Mouse (Mus musculus) bone marrow macrophage, adult 2 months (primary cell): ENCODE measurements at regions not wholly inside any gene's neighbourhood (a gene's known extent, or its start where the extent isn't known, plus 50 kb on each side); places are given as distances from the start of the nearest gene placed in this dataset.

Source experiments
- H3K27ac ChIP-seq: 2 replicates; pipeline ENCODE4 v1.5.1; 2012; ENCODE audit warnings: low read depth, low read length; ENCODE audit not compliant: insufficient read depth
- H3K4me1 ChIP-seq: 2 replicates; pipeline ENCODE4 v1.6.1; 2012; ENCODE audit warnings: low read length; ENCODE audit not compliant: control insufficient read depth, insufficient read depth
- H3K4me3 ChIP-seq: 2 replicates; pipeline ENCODE4 v1.5.1; 2012; ENCODE audit warnings: mild to moderate bottlenecking, low read length, moderate library complexity; ENCODE audit not compliant: insufficient read depth
- CTCF ChIP-seq: IDR thresholded peaks from 2 replicates; pipeline ENCODE4 v1.5.1; 2012; ENCODE audit warnings: low read depth, mild to moderate bottlenecking, low read length, moderate library complexity
- POLR2A ChIP-seq: IDR thresholded peaks from 2 replicates; pipeline ENCODE4 v1.6.1; 2012; ENCODE audit warnings: mild to moderate bottlenecking, low read depth, low read length, borderline replicate concordance

DNA sequence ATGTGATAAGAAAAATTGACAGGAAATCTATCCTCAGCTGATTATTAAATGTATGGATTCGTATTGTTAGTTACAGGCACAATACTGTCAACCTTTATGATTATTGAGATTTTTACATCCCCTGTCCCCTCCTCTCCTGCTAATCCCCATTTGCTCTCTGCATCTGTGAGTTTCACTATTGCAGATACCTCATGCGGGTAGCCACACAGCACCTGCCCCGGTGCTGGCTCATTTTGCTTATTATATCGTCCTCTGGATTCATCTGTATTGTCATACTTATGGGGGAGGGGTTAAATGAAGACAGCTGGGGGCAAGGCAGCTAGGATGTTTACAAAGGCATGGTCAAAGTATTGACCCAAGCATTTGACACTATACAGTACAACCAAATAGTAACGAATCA is 197.9 kb upstream of the Npy start:
- no peak for TF ChIP-seq CTCF
- no peak for TF ChIP-seq POLR2A
- no peaks in the 10 kb centered on the region for H3K4me1 ChIP-seq
- H3K27ac ChIP-seq: no peak overlapping the region
- H3K4me3 ChIP-seq: no peak overlapping the region

GRCm38 (mm10) chr6:49633470-49634095 is 188.9 kb upstream of the Npy start:
- TF ChIP-seq CTCF (no peak), POLR2A (no peak)
- Histone ChIP-seq H3K4me1 (peaks cover 9% of the 10 kb centered on the region), H3K27ac (no peak overlapping the region), H3K4me3 (no peak overlapping the region)

GRCm38 (mm10) chr6:49637654-49638053 is 184.9 kb upstream of the Npy start:
- Histone ChIP-seq H3K4me3 (no peak overlapping the region), H3K4me1 (peaks cover 9% of the 10 kb centered on the region), H3K27ac (no peak overlapping the region)
- TF ChIP-seq CTCF: no peak
- TF ChIP-seq POLR2A: no peak

- TF ChIP-seq POLR2A: no peak
- TF ChIP-seq CTCF: no peak
- no peak overlapping the region for H3K27ac ChIP-seq
- H3K4me1 ChIP-seq: peaks cover 2% of the 10 kb centered on the region; the same call in 1 of the 2 replicates
- H3K4me3 ChIP-seq: no peak overlapping the region
Observed at GRCm38 (mm10) chr6:49641256-49641655, 181.3 kb upstream of the Npy start.

DNA sequence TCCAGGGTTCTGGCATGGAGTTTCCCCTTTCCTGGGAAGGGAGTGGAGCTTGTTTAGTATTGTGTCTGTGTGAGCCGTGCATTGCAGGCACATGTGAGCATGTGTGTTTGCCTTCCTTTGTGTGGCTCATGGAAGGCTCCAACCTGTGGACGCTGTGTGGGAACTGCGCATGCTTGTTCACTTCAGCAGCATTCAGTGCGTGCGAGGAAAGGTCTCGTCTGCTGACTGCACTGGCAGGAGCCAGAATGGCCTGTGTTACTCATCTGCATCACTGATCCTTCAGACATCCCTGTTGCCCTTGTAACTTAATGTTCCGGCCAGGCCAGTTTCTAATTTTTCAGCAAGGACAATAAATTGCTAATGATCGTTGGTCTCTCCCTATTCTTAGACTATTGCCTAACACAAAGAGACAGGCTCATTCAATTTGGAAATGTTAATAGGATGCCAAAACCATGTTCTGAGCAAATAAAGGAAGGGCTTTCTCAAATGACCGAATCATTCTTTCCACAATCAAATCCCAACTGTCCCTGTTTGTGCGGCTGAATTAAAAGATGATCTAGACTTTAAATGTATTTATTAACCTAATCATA is 167.9 kb upstream of the Npy start:
- Histone ChIP-seq H3K27ac (no peak overlapping the region), H3K4me3 (no peak overlapping the region), H3K4me1 (peaks cover 24% of the 10 kb centered on the region)
- no peak for TF ChIP-seq POLR2A
- TF ChIP-seq CTCF: no peak

GRCm38 (mm10) chr6:49655241-49655640 is 167.3 kb upstream of the Npy start:
- no peak overlapping the region for H3K4me3 ChIP-seq
- TF ChIP-seq CTCF (no peak), POLR2A (no peak)
- peaks cover 24% of the 10 kb centered on the region for H3K4me1 ChIP-seq
- no peak overlapping the region for H3K27ac ChIP-seq

DNA sequence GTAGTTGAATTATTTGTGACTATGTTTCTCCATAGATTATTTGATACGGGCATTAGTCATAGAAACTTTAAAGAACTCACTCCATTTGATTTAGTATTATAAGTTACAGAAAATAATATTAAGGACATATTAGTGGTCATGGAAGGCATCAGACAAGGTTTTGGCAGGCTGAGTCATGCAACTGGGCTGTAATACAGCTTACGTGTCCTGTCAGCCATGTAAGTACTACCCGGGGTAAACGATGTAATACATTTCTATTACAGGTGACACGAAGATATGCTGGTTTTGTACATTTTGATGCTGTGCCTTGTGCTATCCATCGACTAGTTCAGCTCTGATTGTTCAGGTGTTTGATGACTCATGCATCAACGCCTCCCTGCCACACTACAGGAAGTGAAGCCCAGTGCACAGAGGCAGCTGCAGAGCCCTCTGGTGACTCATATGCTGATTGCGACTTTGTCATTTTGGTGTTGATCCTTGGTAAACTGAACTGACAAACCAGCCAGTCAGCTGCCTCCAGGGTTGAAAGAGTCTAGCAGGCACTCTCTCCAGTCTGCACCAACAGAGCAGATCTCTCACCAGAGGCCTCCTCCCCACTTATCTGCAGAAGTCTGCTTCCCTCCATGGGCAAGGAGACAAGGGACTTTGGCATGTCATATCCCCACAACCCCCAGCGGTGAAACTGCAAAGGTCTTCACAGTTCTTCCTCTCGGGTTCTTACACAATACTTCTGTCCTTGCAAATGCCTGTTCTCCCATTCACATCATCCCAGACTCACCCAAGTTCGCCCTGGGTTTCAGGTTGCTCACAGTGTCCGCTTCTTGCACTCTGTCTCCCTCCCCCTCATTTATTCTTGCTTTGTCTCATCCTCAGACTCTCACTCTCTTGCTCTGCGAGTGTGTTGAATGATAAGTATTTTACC is 165.9 kb upstream of the Npy start:
- H3K4me1 ChIP-seq: peaks cover 17% of the 10 kb centered on the region
- H3K4me3 ChIP-seq: no peak overlapping the region
- TF ChIP-seq CTCF (peak; percentile 32; the same call in 1 of the 2 replicates), POLR2A (no peak)
- peak overlapping the region; percentile 35 for H3K27ac ChIP-seq

- H3K27ac ChIP-seq: no peak overlapping the region
- TF ChIP-seq CTCF (no peak), POLR2A (no peak)
- peaks cover 17% of the 10 kb centered on the region for H3K4me1 ChIP-seq
- no peak overlapping the region for H3K4me3 ChIP-seq
Observed at GRCm38 (mm10) chr6:49657988-49658387, 164.5 kb upstream of the Npy start.

DNA sequence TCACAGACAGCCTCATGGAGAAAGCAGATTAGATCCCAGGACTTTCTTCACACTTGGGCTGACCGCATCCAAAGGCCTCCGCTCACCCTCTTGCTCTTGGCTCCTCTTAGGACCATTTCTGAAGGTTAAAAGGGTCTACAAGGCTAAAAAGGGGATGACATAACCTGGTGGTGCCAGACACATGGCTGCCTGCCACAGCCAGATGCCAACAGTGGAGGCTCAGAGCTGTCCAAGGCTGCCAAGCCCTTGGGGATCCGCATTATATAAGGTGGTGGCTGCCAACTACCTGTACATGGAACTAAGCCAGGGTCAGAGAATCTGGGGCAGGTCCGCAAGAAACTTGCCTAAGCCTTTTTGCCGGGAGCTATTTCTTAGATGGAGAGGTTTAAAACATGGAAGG is 151.5 kb upstream of the Npy start:
- TF ChIP-seq CTCF: no peak
- TF ChIP-seq POLR2A: no peak
- H3K27ac ChIP-seq: no peak overlapping the region
- H3K4me3 ChIP-seq: no peak overlapping the region
- H3K4me1 ChIP-seq: no peaks in the 10 kb centered on the region; the same call in 1 of the 2 replicates

DNA sequence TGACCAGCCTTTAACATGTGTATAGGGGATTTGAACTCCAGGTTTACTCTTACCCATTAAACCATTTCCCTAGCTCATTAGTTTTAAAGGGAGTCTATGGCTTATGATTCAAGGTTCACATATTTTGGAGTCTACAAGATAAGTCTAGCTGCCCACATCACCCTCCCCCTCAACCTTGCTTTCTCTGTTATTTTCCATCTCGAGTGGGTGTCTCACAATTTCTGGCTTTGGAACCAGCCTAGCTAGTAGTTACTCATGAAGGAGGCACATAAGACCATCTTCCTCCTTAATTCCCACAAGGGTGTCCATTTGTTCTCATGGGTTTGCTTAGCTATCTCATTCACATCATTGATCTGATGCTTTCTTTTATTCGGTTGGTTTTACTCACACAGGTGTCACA is 150.6 kb upstream of the Npy start:
- H3K27ac ChIP-seq: no peak overlapping the region
- no peaks in the 10 kb centered on the region; the same call in 1 of the 2 replicates for H3K4me1 ChIP-seq
- TF ChIP-seq CTCF (no peak), POLR2A (no peak)
- H3K4me3 ChIP-seq: no peak overlapping the region
